In genomic region chr1:53941528-53941927, GRCm38 (mm10) we compare ENCODE assay signal across 26 mouse cellular contexts.
"Had no signal": no experiment of that assay in that cellular context is flagged by ENCODE, and none has a peak within 500 bp of the region (broad histone marks: within the 10 kb centered on the region; RNA-seq: fewer than 3 reads in every experiment).

No protein-coding gene starts in this region.

- H3K4me2 ChIP-seq: heart, embryonic 11.5 days; heart, embryonic 15.5 days; hindbrain, embryonic 15.5 days; kidney, embryonic 15.5 days; limb, embryonic 13.5 days; limb, embryonic 15.5 days; liver, embryonic 12.5 days had no signal

- H3K9me3 ChIP-seq: heart, embryonic 13.5 days; heart, embryonic 15.5 days; hindbrain, embryonic 13.5 days; hindbrain, embryonic 15.5 days; kidney, embryonic 15.5 days; limb, embryonic 13.5 days; limb, embryonic 15.5 days; liver, embryonic 12.5 days had no signal

- H3K27me3 ChIP-seq: heart, embryonic 13.5 days; heart, embryonic 15.5 days; hindbrain, embryonic 13.5 days; hindbrain, embryonic 15.5 days; kidney, embryonic 15.5 days; limb, embryonic 13.5 days; limb, embryonic 15.5 days; liver, embryonic 12.5 days had no signal

- H3K9ac ChIP-seq: heart, embryonic 13.5 days; heart, embryonic 15.5 days; hindbrain, embryonic 13.5 days; hindbrain, embryonic 15.5 days; kidney, embryonic 15.5 days; limb, embryonic 13.5 days; limb, embryonic 15.5 days; liver, embryonic 12.5 days had no signal

- H3K4me1 ChIP-seq: kidney, embryonic 15.5 days; limb, embryonic 15.5 days; liver, embryonic 12.5 days had no signal

- H3K4me3 ChIP-seq: gastrocnemius, adult 2 months; heart, adult 2 months; heart, embryonic 13.5 days; heart, embryonic 15.5 days; hindbrain, embryonic 13.5 days; hindbrain, embryonic 15.5 days; kidney, embryonic 15.5 days; limb, embryonic 13.5 days; limb, embryonic 15.5 days; liver, embryonic 12.5 days had no signal

- H3K36me3 ChIP-seq: heart, embryonic 13.5 days; heart, embryonic 15.5 days; hindbrain, embryonic 13.5 days; hindbrain, embryonic 15.5 days; kidney, embryonic 15.5 days; limb, embryonic 13.5 days; limb, embryonic 15.5 days; liver, embryonic 12.5 days had no signal

- H3K27ac ChIP-seq: gastrocnemius, adult 2 months; heart, adult 2 months; heart, embryonic 13.5 days; heart, embryonic 15.5 days; hindbrain, embryonic 13.5 days; hindbrain, embryonic 15.5 days; hindbrain, postnatal 0 days; kidney, embryonic 15.5 days; kidney, postnatal 0 days; limb, embryonic 13.5 days; limb, embryonic 15.5 days; liver, embryonic 12.5 days had no signal

- ATAC-seq: hindbrain, postnatal 0 days; intestine, embryonic 16.5 days; liver, embryonic 12.5 days had no signal

- DNase-seq: gastrocnemius, adult 2 months; gastrocnemius, postnatal 10 days; gastrocnemius, postnatal 25 days; heart, adult 11 months; heart, adult 2 months; heart, postnatal 14 days; heart, postnatal 36 days; kidney, adult 11 months; kidney, adult 2 months; kidney, adult 9 months; kidney, postnatal 14 days; layer of hippocampus, adult 9-11 months; layer of hippocampus, postnatal 36 days; left cerebral cortex, postnatal 4 days had no signal
